Mouse (Mus musculus): ENCODE data around the gene Tm4sf1. TPM values are rescaled to one million over a fixed set of nuclear protein-coding genes. Genes with fewer than 3 reads are reported as not detected.

Tm4sf1 gene
- polyA plus RNA-seq (2012; ENCODE audit: low replicate concordance): 0.23 TPM in 1 of 2 replicates, not detected in the other

DNA sequence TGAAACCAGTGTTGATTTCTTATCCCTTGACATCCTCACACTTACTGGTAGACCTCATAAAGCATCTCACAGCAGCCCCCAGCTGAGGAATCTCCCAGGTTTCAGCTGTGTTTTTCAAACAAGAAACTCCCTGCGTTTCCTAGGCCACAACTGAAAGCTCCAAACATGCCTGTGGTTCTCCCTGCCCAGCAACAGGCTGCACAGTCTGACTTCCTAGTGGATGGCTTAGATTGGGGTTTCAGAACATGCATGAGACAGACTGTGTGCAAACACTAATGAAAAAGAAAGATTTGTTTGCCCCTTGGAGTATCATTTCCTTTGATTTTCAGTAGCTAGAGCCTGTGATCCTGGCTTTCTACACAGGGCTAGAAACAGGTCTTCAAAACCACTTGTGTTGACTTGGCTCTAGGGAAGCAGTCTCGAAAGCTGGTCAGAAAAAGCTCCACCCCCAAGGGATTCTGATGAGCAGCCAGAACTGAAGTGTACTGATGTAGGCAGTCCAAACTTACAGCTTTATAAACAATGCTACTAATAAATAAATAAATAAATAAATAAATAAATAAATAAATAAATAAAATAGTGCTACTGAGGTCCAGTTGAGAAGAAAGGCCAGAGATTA lies at the start of gene Tm4sf1:
TSS of gene Tm4sf1 (minus strand) at position 68 of the 619 bp plus-strand sequence.

Other genes with a start within 250 kb of the Tm4sf1 start
- not detected in 2 replicates for gene Tm4sf4, start 123.3 kb upstream of the Tm4sf1 start, polyA plus RNA-seq (2012; ENCODE audit: low replicate concordance)

All from leukemia stem cell, adult 10-12 weeks (primary cell).